Mouse (Mus musculus): ENCODE measurements at regions not wholly inside any gene's neighbourhood (a gene's known extent, or its start where the extent isn't known, plus 50 kb on each side); places are given as distances from the start of the nearest gene placed in this dataset.

DNA sequence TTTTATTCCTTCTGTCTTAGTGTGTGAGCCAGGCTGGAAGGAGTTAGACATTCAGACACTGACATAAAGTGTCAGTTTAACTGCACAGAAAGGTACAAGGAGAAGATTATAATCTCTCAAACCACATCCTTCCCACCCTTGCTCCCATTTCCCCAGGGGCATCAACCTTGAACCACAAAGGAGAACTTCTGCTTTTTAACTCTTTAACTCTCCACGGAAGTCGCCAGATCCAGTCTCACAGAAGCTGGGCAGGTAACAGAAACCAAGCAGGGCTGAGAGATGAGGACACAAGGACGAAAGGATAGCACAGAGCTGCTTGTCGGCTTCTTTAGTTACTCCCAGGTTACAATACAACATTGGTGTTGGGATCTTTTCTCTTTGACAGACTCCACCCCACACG lies 176.0 kb upstream of the Nrip1 start:
- TF ChIP-seq CTCF (IDR thresholded peaks at IDR 0.05; ENCODE audit: borderline replicate concordance, insufficient read depth, low read depth, low read length) (no peak), POLR2A (IDR thresholded peaks at IDR 0.05; ENCODE audit: borderline replicate concordance, insufficient read depth, low read length) (no peak)

All from cerebellum, adult 2 months (tissue).